Mouse (Mus musculus) cortical plate, adult 2 months (tissue): ENCODE data around the gene Tbc1d7. TPM values are rescaled to one million over a fixed set of nuclear protein-coding genes. Genes with fewer than 3 reads are reported as not detected.

Source experiments
- H3K27ac ChIP-seq: fragments of 200-500 bp; 2 replicates; pipeline ENCODE4 v1.5.1; 2012; ENCODE audit warnings: low read length, control low read depth, inconsistent platforms; ENCODE audit not compliant: insufficient read depth
- H3K4me1 ChIP-seq: fragments of 200-500 bp; 2 replicates; pipeline ENCODE4 v1.6.1; 2011; ENCODE audit warnings: low read length; ENCODE audit not compliant: control insufficient read depth, insufficient read depth
- H3K4me3 ChIP-seq: fragments of 200-500 bp; 2 replicates; pipeline ENCODE4 v1.5.1; 2011; ENCODE audit warnings: mild to moderate bottlenecking, low read length, control low read depth; ENCODE audit not compliant: insufficient read depth
- CTCF ChIP-seq: fragments of 200-500 bp; IDR thresholded peaks from 2 replicates; pipeline ENCODE4 v1.5.1; 2011; ENCODE audit warnings: mild to moderate bottlenecking, control low read depth, low read length; ENCODE audit not compliant: insufficient read depth; ENCODE audit errors: extremely low read depth
- POLR2A ChIP-seq: fragments of 200-500 bp; IDR thresholded peaks from 2 replicates; pipeline ENCODE4 v1.6.1; 2011; ENCODE audit warnings: mild to moderate bottlenecking, low read length, control low read depth; ENCODE audit not compliant: insufficient read depth; ENCODE audit errors: extremely low read depth
- polyA plus RNA-seq: library from polyadenylated mRNA; depleted of rRNA; stranded (reverse); fragments of >200 nt; gene quantifications from 2 replicates; pipeline ENCODE4 v1.2.3, GENCODE M21; 2012; rRNA removed

The Tbc1d7 gene
- polyA plus RNA-seq: 31.1 TPM in 2 replicates

DNA sequence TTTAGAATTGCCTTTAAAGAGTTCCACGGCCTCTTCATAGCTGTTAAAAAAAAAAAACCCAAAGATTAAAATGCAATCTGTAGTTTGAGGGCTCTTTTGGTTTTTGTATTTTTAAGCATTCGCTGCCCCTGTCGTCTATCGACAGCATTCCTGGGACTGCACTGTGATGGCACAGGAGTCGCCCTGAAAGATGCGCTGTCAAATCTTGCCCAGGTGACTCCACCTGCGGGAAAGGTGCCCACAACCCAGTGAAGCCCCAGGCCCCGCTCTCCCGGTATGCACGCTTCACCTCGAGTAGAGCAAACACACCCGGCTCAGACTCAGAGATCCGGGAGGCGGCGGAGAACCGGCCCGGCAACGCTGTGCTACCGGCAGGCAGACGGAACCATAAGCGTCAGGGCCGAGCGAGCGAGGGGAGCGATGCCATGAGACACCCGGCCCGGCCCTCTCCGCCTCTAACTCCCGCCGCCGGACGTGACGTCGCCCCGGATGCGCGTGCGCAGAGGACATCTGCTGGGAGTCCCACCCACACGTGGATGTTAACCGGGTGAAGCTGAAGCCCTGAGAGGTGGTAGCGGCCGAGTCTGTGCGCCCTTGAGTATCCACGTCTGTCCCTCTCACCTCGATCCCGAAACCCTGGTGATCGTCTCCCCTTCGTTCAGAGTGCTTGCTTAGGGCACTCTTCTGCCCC, at the start of gene Tbc1d7:
Gene Tbc1d7 (minus strand): TSS at position 482 of the 691 bp plus-strand sequence.
- TF ChIP-seq POLR2A (peak; percentile 95), CTCF (no peak)
- Histone ChIP-seq H3K4me1 (no peaks in the 10 kb centered on the region), H3K4me3 (peak within 1 kb of the TSS; percentile 46), H3K27ac (no peak within 1 kb of the TSS)

DNA sequence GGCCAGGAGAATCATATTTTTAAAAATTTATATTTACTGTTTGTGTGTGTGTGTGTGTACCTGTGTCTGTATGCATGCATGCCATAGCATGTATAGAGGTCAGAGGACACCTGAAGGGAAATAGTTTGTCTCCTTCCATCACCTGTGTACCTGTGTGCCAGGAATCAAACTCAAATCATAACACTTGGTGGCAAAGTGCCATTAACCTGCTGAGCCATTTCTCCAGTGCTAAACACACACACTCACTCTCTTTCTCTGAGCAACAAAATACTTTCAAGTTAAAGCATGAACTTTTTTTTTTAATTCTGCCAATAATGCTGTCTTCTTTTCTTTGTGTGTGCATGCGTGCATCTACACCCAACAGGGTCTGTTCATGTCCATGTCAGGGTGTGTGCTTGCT, 49.3 kb upstream of the Tbc1d7 start:
- H3K4me3 ChIP-seq: no peak overlapping the region
- no peak for TF ChIP-seq CTCF
- no peak for TF ChIP-seq POLR2A
- H3K4me1 ChIP-seq: peaks cover 15% of the 10 kb centered on the region
- H3K27ac ChIP-seq: no peak overlapping the region

DNA sequence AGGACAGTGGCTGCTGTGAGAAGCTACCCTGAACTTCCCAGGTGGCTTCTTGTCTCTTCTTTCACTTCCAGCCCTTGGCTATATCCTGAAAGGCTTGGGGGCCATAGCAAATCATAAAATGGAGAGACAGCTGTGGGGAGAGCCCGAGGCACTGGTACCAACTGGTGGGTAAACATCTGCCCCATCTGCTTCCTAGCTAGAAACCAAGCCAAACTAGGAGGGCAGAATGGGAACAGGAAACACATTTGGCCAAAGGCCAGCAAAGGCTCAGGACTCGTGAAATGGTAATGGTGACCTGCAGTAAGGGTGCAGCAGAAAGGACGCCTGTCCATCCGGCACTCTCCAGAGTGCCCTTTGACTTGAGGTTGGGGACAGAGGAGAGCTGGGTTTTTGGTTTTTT, 47.5 kb upstream of the Tbc1d7 start:
- no peak for TF ChIP-seq CTCF
- TF ChIP-seq POLR2A: no peak
- Histone ChIP-seq H3K4me3 (no peak overlapping the region), H3K4me1 (peaks cover 17% of the 10 kb centered on the region), H3K27ac (peak overlapping the region; percentile 22; the same call in 1 of the 2 replicates)

DNA sequence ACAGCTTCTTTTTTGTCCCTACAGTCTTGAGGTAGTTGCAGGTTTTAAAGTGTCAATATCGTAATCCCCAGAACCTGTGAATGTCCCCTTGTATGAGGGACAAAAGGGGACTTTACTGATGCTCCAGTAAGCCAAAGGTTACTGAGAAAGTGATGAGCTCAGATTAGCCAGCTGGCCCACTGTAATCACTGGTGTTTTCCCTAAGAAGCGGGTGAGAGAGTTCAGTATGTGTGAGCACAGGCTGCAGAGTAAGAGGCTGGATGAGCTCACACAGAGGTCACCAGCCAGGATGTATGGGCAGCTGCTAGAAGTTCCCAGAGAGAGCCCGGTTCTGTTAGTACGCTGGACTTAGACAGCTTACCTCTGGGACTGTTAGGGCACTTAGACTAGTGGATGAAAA, 47.0 kb upstream of the Tbc1d7 start:
- Histone ChIP-seq H3K27ac (peak overlapping the region; percentile 22), H3K4me3 (no peak overlapping the region)
- TF ChIP-seq CTCF: no peak
- no peak for TF ChIP-seq POLR2A

DNA sequence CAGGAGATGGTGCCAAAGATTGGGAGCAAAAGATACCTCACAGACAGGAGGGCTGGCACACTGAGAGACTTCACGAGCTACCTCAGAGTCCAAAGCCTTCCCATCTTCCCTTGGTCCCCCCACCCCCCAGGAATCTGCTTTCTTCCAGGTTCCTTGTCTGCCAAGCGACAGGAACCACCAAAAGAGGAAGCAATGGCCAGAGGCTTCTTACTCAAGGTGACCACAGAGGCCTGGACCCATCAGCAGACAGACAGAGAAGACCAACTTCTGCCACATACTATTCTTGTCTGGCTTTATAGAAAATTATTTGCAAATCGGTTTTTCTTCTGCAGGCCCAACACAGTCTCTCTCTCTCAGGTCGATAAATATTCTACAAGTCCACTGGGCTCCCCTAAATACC, 46.4 kb upstream of the Tbc1d7 start:
- TF ChIP-seq CTCF: no peak
- TF ChIP-seq POLR2A: no peak
- H3K27ac ChIP-seq: peak overlapping the region; percentile 22; the same call in 1 of the 2 replicates
- H3K4me3 ChIP-seq: no peak overlapping the region
- H3K4me1 ChIP-seq: peaks cover 21% of the 10 kb centered on the region

More for the DNA sequence above, 47.0 kb upstream of the Tbc1d7 start:
- H3K4me1 ChIP-seq: peaks cover 19% of the 10 kb centered on the region

DNA sequence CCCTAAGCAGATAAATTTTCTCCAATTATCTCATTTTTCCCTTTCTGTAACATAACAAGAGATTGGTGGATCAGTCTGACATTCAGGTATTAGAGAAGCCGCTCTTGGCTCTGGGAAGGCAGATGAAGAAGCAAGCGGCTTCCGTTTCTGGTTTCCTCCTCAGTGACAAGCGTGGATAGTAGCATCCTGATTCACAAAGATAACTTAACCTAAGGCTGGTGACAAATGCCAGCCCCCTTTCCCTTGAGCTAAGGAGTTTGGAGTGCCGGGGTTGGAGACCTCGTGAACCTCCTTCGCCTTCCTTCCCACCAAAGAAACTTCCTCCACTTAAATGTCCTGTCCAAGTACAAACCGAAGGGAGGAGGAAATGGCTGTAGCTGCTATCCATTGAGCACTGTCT, 45.8 kb upstream of the Tbc1d7 start:
- Histone ChIP-seq H3K4me3 (no peak overlapping the region), H3K4me1 (peaks cover 24% of the 10 kb centered on the region), H3K27ac (no peak overlapping the region)
- TF ChIP-seq CTCF: no peak
- TF ChIP-seq POLR2A: no peak

DNA sequence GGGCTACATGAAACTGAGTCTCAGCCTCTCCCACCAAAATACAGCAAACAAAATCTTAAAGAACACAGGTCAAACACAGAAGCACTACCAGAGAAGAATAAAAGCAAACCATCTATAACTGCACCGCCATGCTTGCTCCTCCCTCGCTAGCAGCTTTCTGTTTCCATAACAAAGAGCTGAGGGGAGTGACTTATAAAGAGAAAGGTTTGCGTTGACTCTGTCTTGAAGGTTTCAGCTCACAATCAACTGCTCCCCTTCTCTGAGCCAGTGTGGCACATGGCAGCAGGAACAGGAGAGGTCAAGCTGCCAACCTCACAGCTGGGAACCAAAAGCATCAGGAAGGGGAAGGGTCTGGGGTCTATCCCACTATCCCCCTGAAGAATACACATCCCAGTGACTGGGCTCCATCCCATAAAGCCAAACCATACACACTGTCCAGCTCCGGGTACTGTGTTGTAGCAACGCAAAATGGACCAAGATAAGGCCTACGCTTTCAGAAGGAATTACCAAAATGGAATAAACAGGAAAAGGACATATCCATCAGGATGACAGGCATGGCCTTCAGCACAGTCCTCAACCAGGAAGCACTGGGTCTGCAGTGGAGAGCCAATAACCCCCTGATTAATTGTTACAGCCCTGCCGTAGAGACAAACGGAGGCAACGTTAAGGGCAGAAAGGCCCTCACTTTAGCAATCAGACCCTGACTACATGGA, 44.8 kb upstream of the Tbc1d7 start:
- Histone ChIP-seq H3K4me3 (no peak overlapping the region), H3K4me1 (peaks cover 25% of the 10 kb centered on the region), H3K27ac (no peak overlapping the region)
- TF ChIP-seq CTCF: no peak
- TF ChIP-seq POLR2A: no peak

DNA sequence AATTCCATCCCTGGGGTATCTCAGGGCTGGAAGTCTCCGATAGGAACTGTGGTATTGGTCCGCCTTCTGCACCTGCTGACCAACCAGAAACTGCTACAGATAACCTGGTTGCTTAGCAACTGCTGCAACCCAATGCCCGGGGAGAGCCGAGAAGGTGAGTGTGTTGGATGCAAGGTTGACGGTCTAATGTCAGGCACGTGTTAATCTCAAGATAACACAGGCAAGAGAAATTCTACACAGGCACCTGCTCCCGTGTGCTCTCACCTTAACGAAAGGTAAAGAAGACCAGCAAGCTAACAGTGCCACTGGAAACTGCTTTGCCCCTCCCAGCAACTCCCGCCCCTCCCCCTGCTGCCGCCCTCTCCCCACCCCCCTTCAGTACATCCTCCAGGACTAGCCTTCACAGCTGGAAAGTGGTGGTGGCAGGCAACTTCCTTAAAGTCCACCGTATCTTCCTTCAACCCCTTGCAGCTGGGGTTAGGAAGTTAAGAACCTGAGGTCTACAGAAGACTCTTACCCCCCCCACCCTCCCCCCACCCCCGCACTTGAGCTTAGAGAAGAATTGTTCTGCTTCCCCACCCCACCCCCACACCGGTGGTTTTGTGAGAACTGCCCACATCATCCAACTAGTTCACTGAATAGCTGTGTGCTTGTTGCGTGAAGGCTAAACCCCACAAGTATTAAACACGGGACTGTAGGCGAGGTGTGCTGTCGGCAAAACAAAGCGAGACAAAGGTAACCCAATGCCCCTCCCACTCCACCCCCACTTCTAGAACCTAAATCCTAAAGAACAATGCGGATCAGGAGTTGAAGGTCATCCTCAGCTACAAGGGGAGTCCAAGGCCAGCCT, 44.1 kb upstream of the Tbc1d7 start:
- Histone ChIP-seq H3K27ac (no peak overlapping the region), H3K4me1 (peaks cover 25% of the 10 kb centered on the region), H3K4me3 (no peak overlapping the region)
- TF ChIP-seq CTCF (no peak), POLR2A (no peak)

DNA sequence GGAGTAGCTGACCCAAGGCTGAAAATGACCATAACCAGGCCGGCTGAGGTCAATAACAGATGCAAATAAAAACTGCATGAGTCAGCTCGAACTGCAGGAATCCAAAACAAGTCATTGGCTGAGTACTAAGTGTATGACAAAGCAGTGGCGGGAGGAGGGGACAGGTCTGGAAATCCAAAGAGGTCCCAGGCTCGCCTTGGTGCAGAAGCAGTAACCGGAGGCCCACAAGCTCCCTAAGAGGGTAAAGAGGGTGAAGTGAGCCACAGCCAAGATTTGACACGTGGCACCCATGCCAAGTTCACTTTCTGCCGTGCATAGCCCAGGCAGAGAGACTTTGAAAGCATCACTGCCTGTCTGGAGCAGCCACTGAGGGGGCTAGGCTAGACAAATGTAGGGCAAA, 41.0 kb upstream of the Tbc1d7 start:
- Histone ChIP-seq H3K27ac (no peak overlapping the region), H3K4me3 (no peak overlapping the region), H3K4me1 (peaks cover 24% of the 10 kb centered on the region)
- TF ChIP-seq CTCF (no peak), POLR2A (no peak)
